Mouse (Mus musculus): ENCODE data around the gene Nrp2. TPM values are rescaled to one million over a fixed set of nuclear protein-coding genes. Genes with fewer than 3 reads are reported as not detected.

The Nrp2 gene
- total RNA-seq, 2 experiments from 2014 or later = 16.1 to 30.9 TPM

- DNase-seq = no peak
Observed at GRCm38 (mm10) chr1:62704889-62705516, 1.9 kb downstream of the Nrp2 start.

- DNase-seq = no peak
Observed at GRCm38 (mm10) chr1:62705517-62705981, 2.5 kb downstream of the Nrp2 start.

- DNase-seq = peak; percentile 62
Observed at GRCm38 (mm10) chr1:62706085-62707021, 3.3 kb downstream of the Nrp2 start.

- peak; percentile 52 for DNase-seq
Observed at GRCm38 (mm10) chr1:62707101-62707912, 4.2 kb downstream of the Nrp2 start.

GRCm38 (mm10) chr1:62707913-62708860 is 5.1 kb downstream of the Nrp2 start:
- no peak for DNase-seq

- no peak for DNase-seq
Observed at GRCm38 (mm10) chr1:62709770-62710335, 6.8 kb downstream of the Nrp2 start.

- no peak for DNase-seq
Observed at GRCm38 (mm10) chr1:62713021-62713676, 10.1 kb downstream of the Nrp2 start.

- no peak for DNase-seq
Observed at GRCm38 (mm10) chr1:62715004-62715403, 11.9 kb downstream of the Nrp2 start.

- DNase-seq = no peak
Observed at GRCm38 (mm10) chr1:62715692-62716091, 12.6 kb downstream of the Nrp2 start.

GRCm38 (mm10) chr1:62716836-62717478 is 13.9 kb downstream of the Nrp2 start:
- DNase-seq = no peak

- DNase-seq = no peak
Observed at GRCm38 (mm10) chr1:62717552-62718236, 14.6 kb downstream of the Nrp2 start.

- no peak for DNase-seq
Observed at GRCm38 (mm10) chr1:62718237-62718571, 15.1 kb downstream of the Nrp2 start.

GRCm38 (mm10) chr1:62718750-62719149 is 15.7 kb downstream of the Nrp2 start:
- no peak for DNase-seq

GRCm38 (mm10) chr1:62719770-62720169 is 16.7 kb downstream of the Nrp2 start:
- no peak for DNase-seq

GRCm38 (mm10) chr1:62720176-62720575 is 17.1 kb downstream of the Nrp2 start:
- no peak for DNase-seq

- no peak for DNase-seq
Observed at GRCm38 (mm10) chr1:62720727-62721705, 17.9 kb downstream of the Nrp2 start.

GRCm38 (mm10) chr1:62721706-62722187 is 18.7 kb downstream of the Nrp2 start:
- no peak for DNase-seq

- DNase-seq = no peak
Observed at GRCm38 (mm10) chr1:62722526-62722925, 19.4 kb downstream of the Nrp2 start.

Data from gastrocnemius, postnatal 10 days (tissue).